Mouse (Mus musculus): ENCODE measurements around the gene Fuca2.
"Not testable (repeated sequence)": the region's sequence is repeated elsewhere in the genome, so short reads cannot be mapped to it uniquely, and the experiment has no call there.

The Fuca2 gene

DNA sequence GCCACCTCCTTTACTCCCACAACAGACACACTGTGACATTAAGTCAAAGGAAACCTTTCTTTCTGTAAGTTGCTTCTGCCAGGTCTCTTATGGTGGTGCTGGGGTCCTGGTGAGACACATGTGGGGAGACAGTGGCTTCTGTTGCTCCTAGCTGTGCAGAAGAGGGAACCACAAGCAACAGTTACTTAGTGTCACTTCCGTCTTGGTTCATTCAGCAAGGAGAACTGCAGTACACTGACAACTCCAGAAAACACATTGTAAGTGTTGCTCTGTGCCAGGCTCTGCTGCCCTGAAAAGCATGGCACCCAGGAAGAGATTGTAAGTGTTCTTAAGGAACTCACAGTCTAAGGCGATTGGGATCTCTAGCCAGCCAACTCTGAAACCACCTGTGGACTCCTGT is at the start of gene Fuca2:
Gene Fuca2, plus strand, starts transcription at position 210 of the 400 bp plus-strand sequence.
- no peak for DNase-seq (ENCODE audit: extremely low spot score)

- no peak for DNase-seq (ENCODE audit: extremely low spot score)
Measured at GRCm38 (mm10) chr10:13451640-13452039, 47.7 kb upstream of the Fuca2 start.

DNA sequence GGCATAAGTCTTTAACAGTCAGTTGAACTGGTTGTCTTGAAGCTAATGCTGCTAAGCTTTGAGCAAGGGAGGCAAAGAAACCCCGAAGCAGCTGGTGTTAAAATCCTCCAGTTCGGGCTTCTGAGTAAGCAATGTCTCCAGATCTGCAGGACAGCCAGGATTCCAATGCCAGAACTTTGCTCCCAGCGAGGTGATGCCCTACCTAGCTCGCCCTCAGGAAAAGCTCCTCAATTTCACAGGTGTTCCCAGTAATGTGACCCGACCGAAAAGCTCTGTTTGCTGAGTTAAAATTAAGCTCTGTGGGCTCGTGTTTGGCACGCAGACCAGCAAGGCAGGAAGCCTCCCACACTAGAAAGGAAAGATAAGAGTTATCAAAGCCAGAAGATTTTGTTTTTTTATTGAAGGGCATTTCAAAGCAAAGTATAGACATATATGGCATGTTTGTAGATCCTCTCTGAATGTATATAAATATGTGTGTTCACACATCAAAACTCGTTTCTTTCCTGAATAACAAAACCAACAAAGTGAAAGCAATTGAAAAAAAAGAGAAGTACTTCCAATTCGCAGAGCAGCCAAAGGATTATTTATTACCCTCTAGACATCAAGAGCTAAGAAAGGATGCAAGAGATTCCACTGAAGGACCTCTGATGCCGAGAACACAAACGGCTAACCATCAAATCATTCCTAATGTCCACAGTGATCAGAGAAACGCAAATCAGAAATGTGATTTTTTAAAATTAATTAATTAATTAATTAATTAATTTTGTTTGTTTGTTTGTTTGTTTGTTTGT is 45.9 kb upstream of the Fuca2 start:
- no peak for DNase-seq (ENCODE audit: extremely low spot score)

DNA sequence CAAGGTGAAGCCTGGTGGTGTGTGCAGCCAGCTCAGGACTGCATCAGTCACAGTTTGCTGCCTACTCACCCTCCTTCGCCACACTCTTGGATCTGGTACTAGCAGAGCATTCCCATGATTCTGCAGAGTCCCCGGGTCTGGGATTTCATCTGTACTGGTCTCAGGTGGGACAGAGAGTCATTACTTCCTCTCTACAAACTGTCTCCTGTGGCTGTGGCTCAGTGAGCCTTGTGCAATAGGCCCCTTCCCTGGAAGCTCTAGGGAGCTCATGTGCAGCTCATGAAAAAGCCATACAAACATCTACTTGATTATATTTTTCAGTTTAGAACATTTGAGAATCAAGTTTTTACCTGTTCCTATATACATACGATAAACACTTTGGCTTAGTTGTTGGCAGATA is 35.0 kb upstream of the Fuca2 start:
- not testable (repeated sequence) for DNase-seq (ENCODE audit: extremely low spot score)

DNA sequence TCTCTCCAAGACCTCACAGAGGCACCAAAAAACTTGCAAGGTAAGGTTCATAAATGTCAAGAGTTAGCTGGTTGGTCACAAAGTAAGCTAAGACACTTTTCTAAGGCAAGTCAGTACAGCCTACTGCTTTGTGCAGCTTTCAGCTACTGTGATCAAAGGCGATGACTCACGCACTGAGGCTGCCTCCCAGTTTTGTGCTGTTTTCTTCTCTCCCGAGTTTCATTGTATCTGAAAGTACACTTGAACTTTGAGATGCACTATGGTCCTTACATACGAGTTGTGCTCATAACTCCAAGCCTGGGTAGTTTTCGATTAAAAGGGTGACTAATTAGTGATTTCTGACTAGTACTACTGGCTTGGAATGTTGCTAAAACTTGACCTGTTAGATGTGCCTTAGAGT is 32.4 kb upstream of the Fuca2 start:
- no peak for DNase-seq (ENCODE audit: extremely low spot score)

- not testable (repeated sequence) for DNase-seq (ENCODE audit: extremely low spot score)
Measured at GRCm38 (mm10) chr10:13468025-13468529, 31.3 kb upstream of the Fuca2 start.

DNA sequence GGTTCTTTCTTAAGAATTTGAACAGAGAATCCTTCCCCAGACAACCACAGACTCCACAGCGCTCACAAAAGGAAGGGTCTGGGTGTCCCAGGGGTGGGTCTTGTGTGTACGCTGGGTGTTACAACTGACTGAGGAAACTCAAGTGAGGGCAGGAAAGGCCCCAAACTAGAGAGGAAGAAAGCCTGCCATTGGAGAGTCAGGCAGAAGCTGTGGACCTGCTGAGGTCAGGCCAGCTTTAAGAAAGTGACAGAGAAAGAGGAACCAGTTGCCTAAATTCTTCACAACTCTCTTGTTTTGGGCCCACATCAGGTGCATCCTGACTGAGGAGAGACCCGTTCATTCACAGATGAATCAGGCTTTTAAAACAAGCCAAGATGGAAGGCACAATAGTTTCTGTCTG is 29.1 kb upstream of the Fuca2 start:
- no peak for DNase-seq (ENCODE audit: extremely low spot score)

- peak; percentile 19 for DNase-seq (ENCODE audit: extremely low spot score)
Measured at GRCm38 (mm10) chr10:13473287-13473832, 26.0 kb upstream of the Fuca2 start.

- DNase-seq (ENCODE audit: extremely low spot score) = peak; percentile 66
Measured at GRCm38 (mm10) chr10:13473833-13474567, 25.3 kb upstream of the Fuca2 start, which contains the start of gene Phactr2. Phactr2 (minus strand) TSS chr10:13474412.

DNA sequence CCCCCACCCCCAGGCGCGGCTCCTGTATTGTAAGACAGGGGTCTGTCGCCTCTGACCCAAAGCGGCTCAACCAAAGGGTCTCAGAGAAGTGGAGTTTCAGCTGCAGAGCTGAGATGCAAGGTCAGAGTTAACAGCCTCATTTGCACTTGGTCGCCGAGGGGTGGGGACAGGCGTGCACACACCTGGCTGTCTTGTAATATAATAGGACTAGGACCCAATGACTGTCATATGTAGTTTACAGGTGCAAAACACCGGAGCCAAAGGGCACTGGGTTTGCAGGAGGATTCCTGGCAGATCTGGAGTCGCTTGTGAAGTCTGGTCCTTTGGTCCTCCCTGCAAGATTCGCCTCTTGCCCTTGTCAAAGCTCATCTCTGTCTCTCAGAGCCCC is 24.8 kb upstream of the Fuca2 start:
- DNase-seq (ENCODE audit: extremely low spot score) = no peak

DNA sequence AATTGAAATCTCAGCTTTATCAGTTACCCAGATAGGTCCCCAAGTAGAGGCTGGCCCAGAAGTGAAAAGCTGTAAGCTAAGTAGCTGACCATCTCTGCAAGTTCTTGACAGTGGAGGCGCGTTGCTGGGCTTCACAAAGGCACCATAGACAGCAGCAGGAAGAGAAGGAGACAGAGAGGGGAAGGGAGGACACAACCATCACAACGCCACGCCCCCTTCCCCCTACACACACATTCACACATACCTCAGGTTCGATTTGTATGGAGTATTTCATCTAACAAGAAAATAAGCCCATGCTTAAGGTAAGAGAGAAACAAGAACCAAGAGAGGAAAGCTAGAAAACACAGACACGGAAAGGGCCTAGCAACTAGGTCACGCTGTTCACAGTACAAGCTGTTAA is 24.2 kb upstream of the Fuca2 start:
- no peak for DNase-seq (ENCODE audit: extremely low spot score)

DNA sequence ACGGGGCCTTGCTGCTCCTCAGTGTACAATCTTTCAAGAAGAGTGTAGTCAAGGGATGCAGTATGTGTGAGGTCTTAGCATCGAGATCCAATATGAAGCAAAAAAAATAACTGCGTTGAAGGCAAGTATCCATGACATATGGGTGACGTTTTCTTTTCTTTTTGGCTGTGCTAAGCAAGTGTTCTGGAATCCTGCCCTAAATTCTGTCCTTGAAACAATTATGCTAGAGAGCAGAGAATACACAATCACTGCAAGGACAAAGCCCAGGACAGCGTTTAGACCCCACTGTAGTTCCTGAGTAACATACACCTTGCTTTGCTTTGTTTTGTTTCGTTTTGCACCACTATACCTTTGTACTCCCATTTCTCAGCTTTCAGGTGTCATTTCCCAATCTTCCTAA is 20.0 kb upstream of the Fuca2 start:
- DNase-seq (ENCODE audit: extremely low spot score) = no peak

DNA sequence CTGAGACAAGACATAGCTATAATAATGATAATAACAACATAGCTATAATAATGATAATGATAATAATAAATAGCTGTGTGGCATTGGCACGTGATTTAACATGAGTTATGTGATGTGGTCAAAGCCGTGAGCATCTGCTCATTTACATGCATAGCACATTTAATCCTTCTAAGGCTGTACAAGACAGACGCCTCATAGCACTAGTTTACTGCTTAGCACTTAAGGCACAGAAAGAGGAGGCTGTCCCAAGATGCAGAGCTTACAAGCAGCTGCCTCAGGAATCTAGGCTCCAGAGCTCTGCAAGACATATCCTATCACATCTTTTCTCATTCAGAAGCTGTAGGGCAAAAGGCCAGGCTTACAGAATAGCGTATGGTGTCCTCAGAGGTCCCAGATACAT is 13.4 kb upstream of the Fuca2 start:
- no peak for DNase-seq (ENCODE audit: extremely low spot score)

DNA sequence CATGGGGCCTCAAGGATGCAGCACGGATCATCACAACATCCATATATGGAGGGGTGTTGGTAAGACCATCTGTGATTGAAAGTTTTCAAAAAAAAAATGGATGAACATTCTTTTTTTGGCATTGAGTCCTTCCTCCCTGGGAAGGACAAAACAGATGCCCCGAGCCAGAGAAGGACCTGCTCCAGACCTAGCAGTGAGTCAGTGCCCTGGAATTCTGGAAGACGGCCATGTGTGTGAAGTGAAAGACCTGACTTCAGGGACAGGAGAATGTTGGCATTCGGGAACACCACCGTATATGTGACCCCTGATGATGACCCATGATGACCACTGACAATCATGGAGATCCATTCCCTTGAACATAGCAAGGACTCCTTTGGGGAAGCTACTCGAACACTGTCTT is 9.7 kb upstream of the Fuca2 start:
- DNase-seq (ENCODE audit: extremely low spot score) = no peak

DNA sequence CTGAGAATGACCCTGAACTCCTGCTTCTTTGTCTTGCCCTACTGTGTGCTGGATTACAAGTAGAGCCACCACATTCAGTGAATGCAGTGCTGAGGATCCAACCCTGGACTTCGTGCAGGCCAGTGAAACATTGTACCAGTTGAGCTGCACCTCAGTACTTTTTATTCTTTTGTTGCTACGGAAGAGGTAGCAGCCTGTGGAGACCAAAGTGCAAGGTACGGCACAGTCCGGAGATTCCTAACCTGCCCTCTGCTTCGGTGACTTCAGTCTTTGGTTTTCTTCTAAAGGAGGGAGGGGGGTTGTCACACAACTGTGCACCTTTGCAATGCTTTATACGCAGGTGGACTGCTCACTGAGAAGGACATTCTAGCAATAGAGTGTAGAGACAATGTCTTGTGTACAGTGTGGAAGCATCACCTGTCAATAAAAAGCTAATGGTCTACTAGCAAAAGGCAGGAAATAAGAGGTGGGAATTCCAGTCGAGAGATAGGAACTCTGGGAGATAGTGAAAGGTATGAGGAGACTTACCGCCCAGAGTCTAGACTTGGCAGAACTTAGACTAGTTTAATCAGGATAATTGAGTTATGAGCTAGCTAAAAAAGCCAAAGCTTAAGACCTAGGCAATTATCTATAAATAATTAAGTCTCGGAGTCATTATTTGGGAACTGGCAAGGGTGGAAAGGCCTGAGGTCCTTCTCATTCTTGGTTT is 5.2 kb upstream of the Fuca2 start:
- DNase-seq (ENCODE audit: extremely low spot score) = no peak

- no peak for DNase-seq (ENCODE audit: extremely low spot score)
Measured at GRCm38 (mm10) chr10:13496315-13496714, 3.0 kb upstream of the Fuca2 start.

GRCm38 (mm10) chr10:13500473-13500872 is 1.1 kb downstream of the Fuca2 start:
- no peak for DNase-seq (ENCODE audit: extremely low spot score)

GRCm38 (mm10) chr10:13500938-13501496 is 1.7 kb downstream of the Fuca2 start:
- DNase-seq (ENCODE audit: extremely low spot score) = peak; percentile 86

- DNase-seq (ENCODE audit: extremely low spot score) = not testable (repeated sequence)
Measured at GRCm38 (mm10) chr10:13501533-13501932, 2.2 kb downstream of the Fuca2 start.

GRCm38 (mm10) chr10:13502371-13502770 is 3.0 kb downstream of the Fuca2 start:
- DNase-seq (ENCODE audit: extremely low spot score) = no peak

GRCm38 (mm10) chr10:13521857-13522256 is 22.5 kb downstream of the Fuca2 start:
- DNase-seq (ENCODE audit: extremely low spot score) = no peak

DNA sequence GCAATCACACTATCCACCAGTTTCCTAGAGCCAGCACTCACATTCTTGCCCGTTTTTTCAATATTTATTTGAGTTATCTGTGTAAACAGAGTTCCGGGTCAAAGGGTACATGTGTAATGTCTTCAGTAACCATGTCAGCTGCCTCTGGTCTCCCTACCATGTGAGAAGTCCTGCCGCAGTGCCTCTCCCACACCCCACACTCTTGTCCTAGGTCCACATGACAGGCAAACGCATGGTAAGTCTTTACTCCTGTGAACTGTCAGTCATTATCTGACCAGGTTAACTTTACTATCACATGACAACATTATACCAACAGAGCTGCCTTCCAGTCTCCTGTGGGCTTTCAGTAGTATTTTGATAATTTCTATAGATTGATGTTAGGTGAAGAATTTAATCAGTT is 28.8 kb downstream of the Fuca2 start:
- no peak for DNase-seq (ENCODE audit: extremely low spot score)
